Mouse (Mus musculus): Measurements from ENCODE around the gene Gpc5. TPM values are rescaled to one million over a fixed set of nuclear protein-coding genes. Genes with fewer than 3 reads are reported as not detected.

The Gpc5 gene
- polyA plus RNA-seq, 1 experiment from 2014 or later: 0.29 TPM

GRCm38 (mm10) chr14:115179925-115180324 is 87.9 kb downstream of the Gpc5 start:
- no peak overlapping the region for H3K27ac ChIP-seq (ENCODE audit: low read depth)
- WGBS: 71% methylated on average over 5 of the region's 5 CpGs
- ATAC-seq (ENCODE audit: insufficient read depth): no peak

GRCm38 (mm10) chr14:115188256-115188655 is 96.2 kb downstream of the Gpc5 start:
- Histone ChIP-seq H3K27me3 (ENCODE audit: insufficient read depth, low read length) (no peaks in the 10 kb centered on the region), H3K9me3 (ENCODE audit: low read depth, low read length) (no peaks in the 10 kb centered on the region), H3K4me3 (ENCODE audit: low read depth, low read length) (no peak overlapping the region), H3K4me2 (no peak overlapping the region), H3K36me3 (ENCODE audit: insufficient read depth) (no peaks in the 10 kb centered on the region), H3K4me1 (ENCODE audit: insufficient read depth) (no peaks in the 10 kb centered on the region), H3K27ac (ENCODE audit: low read depth) (no peak overlapping the region), H3K9ac (no peak overlapping the region)
- whole genome bisulfite sequencing: 73% methylated on average over 8 of the region's 8 CpGs
- DNase-seq: no peak
- no peak for TF ChIP-seq CTCF (IDR thresholded peaks at IDR 0.05; ENCODE audit: low read depth)
- no peak for ATAC-seq (ENCODE audit: insufficient read depth)

More at GRCm38 (mm10) chr14:115179925-115180324, 87.9 kb downstream of the Gpc5 start:
- Histone ChIP-seq H3K4me1 (ENCODE audit: insufficient read depth) (no peaks in the 10 kb centered on the region), H3K36me3 (ENCODE audit: insufficient read depth) (no peaks in the 10 kb centered on the region), H3K4me2 (no peak overlapping the region), H3K9me3 (ENCODE audit: low read depth, low read length) (no peaks in the 10 kb centered on the region), H3K27me3 (ENCODE audit: insufficient read depth, low read length) (no peaks in the 10 kb centered on the region), H3K4me3 (ENCODE audit: low read depth, low read length) (no peak overlapping the region), H3K9ac (no peak overlapping the region)
- TF ChIP-seq CTCF (IDR thresholded peaks at IDR 0.05; ENCODE audit: low read depth): no peak
- no peak for DNase-seq

- no peak for TF ChIP-seq CTCF (IDR thresholded peaks at IDR 0.05; ENCODE audit: low read depth)
- H3K36me3 ChIP-seq (ENCODE audit: insufficient read depth): no peaks in the 10 kb centered on the region
- no peaks in the 10 kb centered on the region for H3K27me3 ChIP-seq (ENCODE audit: insufficient read depth, low read length)
- no peaks in the 10 kb centered on the region for H3K4me1 ChIP-seq (ENCODE audit: insufficient read depth)
- no peak overlapping the region for H3K9ac ChIP-seq
- H3K27ac ChIP-seq (ENCODE audit: low read depth): no peak overlapping the region
- no peak for ATAC-seq (ENCODE audit: insufficient read depth)
- WGBS: 72% methylated on average over 5 of the region's 5 CpGs
- DNase-seq: no peak
- no peak overlapping the region for H3K4me3 ChIP-seq (ENCODE audit: low read depth, low read length)
- H3K9me3 ChIP-seq (ENCODE audit: low read depth, low read length): no peaks in the 10 kb centered on the region
- no peak overlapping the region for H3K4me2 ChIP-seq
Measured at GRCm38 (mm10) chr14:115228075-115228474, 136.1 kb downstream of the Gpc5 start.

GRCm38 (mm10) chr14:115236387-115236786 is 144.4 kb downstream of the Gpc5 start:
- no peak for TF ChIP-seq CTCF (IDR thresholded peaks at IDR 0.05; ENCODE audit: low read depth)
- Histone ChIP-seq H3K4me3 (ENCODE audit: low read depth, low read length) (no peak overlapping the region), H3K4me2 (no peak overlapping the region), H3K9me3 (ENCODE audit: low read depth, low read length) (no peaks in the 10 kb centered on the region), H3K4me1 (ENCODE audit: insufficient read depth) (peaks cover 4% of the 10 kb centered on the region; the same call in 1 of the 2 replicates), H3K36me3 (ENCODE audit: insufficient read depth) (no peaks in the 10 kb centered on the region), H3K9ac (no peak overlapping the region), H3K27ac (ENCODE audit: low read depth) (no peak overlapping the region), H3K27me3 (ENCODE audit: insufficient read depth, low read length) (no peaks in the 10 kb centered on the region)
- no peak for DNase-seq
- 39% methylated on average over 4 of the region's 4 CpGs for WGBS
- ATAC-seq (ENCODE audit: insufficient read depth): no peak

GRCm38 (mm10) chr14:115240621-115241373 is 148.8 kb downstream of the Gpc5 start:
- H3K27ac ChIP-seq (ENCODE audit: low read depth): no peak overlapping the region
- no peak for TF ChIP-seq CTCF (IDR thresholded peaks at IDR 0.05; ENCODE audit: low read depth)
- no peaks in the 10 kb centered on the region for H3K36me3 ChIP-seq (ENCODE audit: insufficient read depth)
- no peaks in the 10 kb centered on the region for H3K9me3 ChIP-seq (ENCODE audit: low read depth, low read length)
- H3K27me3 ChIP-seq (ENCODE audit: insufficient read depth, low read length): no peaks in the 10 kb centered on the region
- no peak for DNase-seq
- H3K4me3 ChIP-seq (ENCODE audit: low read depth, low read length): no peak overlapping the region
- no peak overlapping the region for H3K9ac ChIP-seq
- H3K4me1 ChIP-seq (ENCODE audit: insufficient read depth): peaks cover 4% of the 10 kb centered on the region; the same call in 1 of the 2 replicates
- H3K4me2 ChIP-seq: no peak overlapping the region
- ATAC-seq (ENCODE audit: insufficient read depth): no peak
- WGBS: 78% methylated on average over 4 of the region's 4 CpGs

GRCm38 (mm10) chr14:115250537-115250936 is 158.5 kb downstream of the Gpc5 start:
- DNase-seq: no peak
- WGBS: 87% methylated on average over 6 of the region's 6 CpGs
- Histone ChIP-seq H3K4me2 (no peak overlapping the region), H3K9me3 (ENCODE audit: low read depth, low read length) (no peaks in the 10 kb centered on the region), H3K4me1 (ENCODE audit: insufficient read depth) (no peaks in the 10 kb centered on the region), H3K9ac (no peak overlapping the region), H3K36me3 (ENCODE audit: insufficient read depth) (no peaks in the 10 kb centered on the region), H3K27ac (ENCODE audit: low read depth) (no peak overlapping the region), H3K27me3 (ENCODE audit: insufficient read depth, low read length) (no peaks in the 10 kb centered on the region), H3K4me3 (ENCODE audit: low read depth, low read length) (no peak overlapping the region)
- ATAC-seq (ENCODE audit: insufficient read depth): no peak
- TF ChIP-seq CTCF (IDR thresholded peaks at IDR 0.05; ENCODE audit: low read depth): no peak

DNA sequence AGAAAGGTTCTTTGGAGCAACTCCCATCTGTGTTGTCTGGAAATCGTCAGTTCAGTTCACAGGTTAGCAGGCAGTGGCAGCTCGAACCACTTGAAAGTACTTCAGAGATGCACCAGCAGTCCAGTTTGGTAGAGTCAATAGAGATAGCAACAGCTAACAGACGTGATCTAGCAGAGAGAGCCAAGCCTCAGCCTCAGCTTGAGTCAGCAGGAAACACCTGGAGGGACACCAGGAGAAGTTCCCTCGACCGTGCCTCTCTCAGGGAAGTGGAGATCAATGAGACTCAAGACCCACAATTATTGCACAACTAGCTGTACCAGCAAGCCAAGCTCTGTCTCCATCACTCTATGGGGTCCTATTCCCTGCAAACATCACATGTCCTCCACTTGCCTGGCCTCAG is 159.8 kb downstream of the Gpc5 start:
- 35% methylated on average over 5 of the region's 5 CpGs for WGBS
- H3K27me3 ChIP-seq (ENCODE audit: insufficient read depth, low read length): no peaks in the 10 kb centered on the region
- H3K36me3 ChIP-seq (ENCODE audit: insufficient read depth): no peaks in the 10 kb centered on the region
- TF ChIP-seq CTCF (IDR thresholded peaks at IDR 0.05; ENCODE audit: low read depth): no peak
- H3K9ac ChIP-seq: no peak overlapping the region
- H3K4me2 ChIP-seq: no peak overlapping the region
- no peak overlapping the region for H3K4me3 ChIP-seq (ENCODE audit: low read depth, low read length)
- H3K9me3 ChIP-seq (ENCODE audit: low read depth, low read length): no peaks in the 10 kb centered on the region
- ATAC-seq (ENCODE audit: insufficient read depth) (no peak), DNase-seq (no peak)
- H3K4me1 ChIP-seq (ENCODE audit: insufficient read depth): no peaks in the 10 kb centered on the region
- no peak overlapping the region for H3K27ac ChIP-seq (ENCODE audit: low read depth)

All from lung, embryonic 14.5 days (tissue).